Mouse (Mus musculus): ENCODE results near the gene Piezo1.
A peak's percentile ranks its signal among the peaks of the same experiment; 100 is the strongest.

The Piezo1 gene

DNA sequence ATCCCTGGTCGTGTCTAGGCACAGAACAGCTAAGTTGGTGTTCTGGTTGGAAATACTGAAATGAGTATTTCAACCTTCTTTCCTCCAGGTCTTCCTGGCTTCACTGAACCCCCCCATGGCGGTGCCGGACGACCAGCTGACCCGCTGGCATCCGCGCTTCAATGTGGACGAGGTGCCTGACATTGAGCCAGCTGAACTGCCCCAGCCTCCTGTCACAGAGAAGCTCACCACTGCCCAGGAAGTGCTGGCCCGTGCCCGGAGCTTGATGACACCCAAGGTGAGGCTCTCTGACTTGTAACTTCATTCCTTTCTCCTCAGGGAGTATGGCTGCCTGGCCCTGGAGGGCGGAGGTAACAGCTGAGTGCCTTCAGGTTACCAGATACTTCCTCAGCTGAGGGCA, 20.0 kb upstream of the Piezo1 start:
- no peak for DNase-seq (ENCODE audit: low spot score)

DNA sequence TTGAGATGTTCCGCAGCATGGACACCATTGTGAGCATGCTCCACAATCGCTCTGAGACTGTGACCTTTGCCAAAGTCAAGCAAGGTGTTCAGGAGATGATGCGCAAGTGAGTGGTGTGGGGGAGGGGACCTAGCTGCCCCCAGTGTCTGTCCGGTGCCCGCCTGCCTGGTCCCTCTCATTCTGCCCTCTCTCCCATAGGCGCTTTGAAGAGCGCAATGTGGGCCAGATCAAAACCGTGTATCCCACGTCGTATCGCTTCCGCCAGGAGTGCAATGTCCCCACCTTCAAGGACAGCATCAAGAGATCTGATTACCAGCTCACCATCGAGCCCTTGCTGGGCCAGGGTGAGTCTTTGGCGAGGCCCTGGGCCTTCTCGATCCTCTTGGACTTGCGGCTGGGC, 18.9 kb upstream of the Piezo1 start:
- no peak for DNase-seq (ENCODE audit: low spot score)

DNA sequence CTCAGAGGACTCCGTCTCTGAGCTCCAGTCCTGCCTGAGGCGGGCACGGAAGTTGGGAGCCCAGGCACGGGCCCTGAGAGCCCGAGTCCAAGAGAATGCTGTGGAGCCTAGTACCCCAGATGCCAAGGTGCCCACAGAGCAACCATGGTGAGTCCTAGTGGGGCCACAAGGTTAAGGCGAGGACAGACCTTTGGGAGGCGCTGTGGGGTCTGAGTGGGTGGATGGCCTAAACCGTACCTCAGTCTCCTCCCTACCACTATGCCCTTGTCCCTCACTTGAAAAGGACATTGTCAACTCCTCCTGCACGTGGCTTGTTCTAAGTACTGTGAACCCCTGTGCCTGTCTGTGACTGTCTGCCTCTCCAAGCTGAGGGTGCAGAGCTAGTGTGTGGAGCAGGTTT, 18.2 kb upstream of the Piezo1 start:
- DNase-seq (ENCODE audit: low spot score) = no peak

DNA sequence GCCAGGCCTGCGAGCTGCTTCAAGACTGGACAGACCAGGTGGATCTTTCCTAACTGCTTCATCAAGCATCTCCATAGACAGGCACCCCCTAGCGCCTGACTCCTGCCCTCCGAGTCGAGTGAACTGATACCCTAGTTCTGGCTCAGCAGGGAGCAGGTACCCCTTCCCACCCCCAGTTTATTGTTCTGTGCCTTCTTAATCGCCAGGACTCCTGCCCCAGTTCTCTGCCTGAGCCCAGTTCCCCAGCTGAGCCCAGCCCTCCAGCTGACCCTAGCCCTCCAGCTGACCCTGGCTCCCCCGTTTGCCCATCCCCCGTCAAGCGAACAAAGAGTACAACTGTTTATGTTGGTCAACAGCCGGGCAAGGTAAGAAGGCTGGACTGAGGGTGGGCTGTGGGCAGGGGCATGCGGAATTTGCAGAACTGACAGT, 17.8 kb upstream of the Piezo1 start:
- DNase-seq (ENCODE audit: low spot score) = no peak

DNA sequence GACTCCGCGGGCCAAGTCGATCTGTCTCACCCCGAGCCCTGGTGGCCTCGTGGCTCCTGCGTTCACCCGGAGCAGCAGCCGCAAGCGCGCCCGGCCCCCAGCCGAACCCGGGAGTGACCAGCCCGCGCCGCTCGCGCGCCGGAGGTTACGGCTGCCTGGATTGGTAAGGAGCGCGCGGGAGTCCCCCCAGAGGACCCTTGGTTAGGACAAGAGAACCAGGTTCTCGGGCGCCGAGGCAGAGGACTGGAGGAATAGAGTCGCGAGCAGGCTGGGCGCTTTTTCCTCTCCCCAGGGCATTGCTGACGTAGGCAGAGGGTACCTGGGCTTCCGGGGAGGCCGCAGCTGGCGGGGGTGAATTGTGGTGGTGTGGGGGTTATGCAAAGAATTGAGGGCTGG, 17.0 kb upstream of the Piezo1 start:
- DNase-seq (ENCODE audit: low spot score) = no peak

DNA sequence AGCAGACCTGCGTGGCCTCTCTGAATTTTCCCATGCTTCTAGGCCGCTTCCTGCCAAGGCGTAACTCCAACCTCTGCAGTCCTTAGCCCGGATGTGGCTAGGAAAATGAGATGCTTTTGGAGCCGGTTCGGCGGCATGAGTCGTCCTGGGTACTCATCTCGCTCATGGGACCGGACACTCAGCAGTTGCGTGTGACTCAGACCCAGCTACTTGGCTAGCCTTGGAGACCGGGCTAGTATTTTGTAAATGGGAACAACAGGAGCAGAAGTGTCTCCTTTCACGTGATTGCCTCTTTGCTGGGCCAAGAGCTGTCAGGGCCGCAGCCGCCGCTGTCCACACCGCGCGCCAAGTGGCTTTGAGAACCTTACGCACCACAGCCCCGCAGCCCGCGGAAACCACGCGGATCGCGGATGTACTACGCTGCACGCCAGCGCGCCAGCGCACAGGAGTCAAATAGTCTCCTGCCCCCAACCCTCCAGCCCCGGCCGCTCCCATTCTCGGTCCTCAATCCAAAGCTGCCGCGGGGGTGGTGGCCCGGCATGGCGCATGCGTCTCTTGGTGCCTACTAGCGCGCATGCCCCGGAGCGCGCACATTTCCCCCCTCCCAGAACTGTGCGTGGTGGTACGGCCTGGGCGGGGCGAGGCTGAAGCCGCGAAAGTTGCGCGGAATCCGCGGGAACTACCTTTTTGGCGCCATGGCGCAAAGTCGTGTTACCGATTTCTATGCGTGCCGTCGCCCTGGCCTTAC, 16.4 kb upstream of the Piezo1 start, which contains the start of gene Cdt1:
TSS of gene Cdt1 (plus strand) at position 655 of the 748 bp plus-strand sequence.
- peak; percentile 96 for DNase-seq (ENCODE audit: low spot score)

DNA sequence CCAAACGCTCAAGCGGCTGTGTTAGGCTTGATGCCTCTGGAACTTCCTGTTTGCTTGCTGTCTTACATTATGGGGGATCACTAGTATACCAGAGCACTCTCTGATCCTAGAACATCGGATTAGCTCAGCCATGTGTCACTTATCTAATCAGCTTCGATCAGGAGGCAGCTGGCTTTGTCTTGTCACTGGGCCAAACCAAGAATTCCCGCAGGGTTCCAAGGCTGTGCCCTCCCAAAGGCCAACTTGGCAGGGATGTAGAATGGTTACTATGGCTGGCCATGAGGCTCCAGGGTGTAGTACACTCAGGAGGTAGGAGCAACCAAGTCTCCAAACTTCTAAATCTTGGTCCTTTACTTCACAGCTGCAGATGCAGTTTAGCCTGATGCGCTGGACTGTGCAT, 15.6 kb upstream of the Piezo1 start:
- no peak for DNase-seq (ENCODE audit: low spot score)

DNA sequence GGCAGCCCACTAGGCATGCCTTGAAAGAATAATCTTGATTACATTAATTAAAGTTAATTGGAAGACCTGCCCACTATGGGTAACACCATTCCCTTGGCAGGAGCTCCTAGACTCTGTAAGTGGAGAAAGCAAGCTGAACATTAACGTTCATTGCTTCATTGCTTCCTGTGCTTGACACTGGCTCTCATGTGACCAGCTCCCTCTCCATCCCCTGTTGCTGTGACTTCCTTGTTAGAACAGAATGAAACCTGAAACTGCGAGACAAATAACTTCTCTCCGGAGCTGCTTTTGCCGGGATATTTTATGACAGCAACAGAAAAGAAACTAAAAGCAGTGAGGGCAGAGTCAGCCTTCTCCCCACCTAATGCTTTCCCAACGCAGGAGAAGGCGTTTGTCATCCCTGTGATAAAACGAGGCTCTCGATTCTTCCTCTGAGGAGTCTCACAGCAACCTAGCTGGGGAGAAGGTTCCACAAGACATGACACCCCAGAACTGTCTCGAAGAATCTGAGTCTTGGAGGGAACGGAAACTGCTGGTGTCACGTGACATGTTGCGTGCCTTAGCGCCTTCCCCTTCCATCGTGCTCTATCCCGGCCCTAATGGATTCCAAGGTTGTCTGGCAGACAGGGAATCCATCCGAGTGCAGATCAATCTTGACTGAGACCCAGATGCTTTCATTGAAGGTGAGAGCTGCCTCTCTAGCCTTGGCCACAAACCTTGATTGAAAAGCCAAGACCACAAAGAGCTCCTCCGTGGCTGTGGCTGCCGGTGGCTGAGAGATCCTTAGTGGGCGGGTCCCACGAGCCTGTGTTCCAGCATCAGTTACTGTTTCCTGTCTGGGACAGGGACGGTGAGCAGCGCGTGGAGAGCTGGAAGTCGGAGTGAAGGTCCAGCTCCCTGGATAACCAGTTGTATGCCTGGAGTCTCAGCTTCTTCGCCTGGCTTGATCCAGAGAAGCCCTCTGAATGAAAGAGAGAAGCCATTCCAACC, 13.5 kb upstream of the Piezo1 start:
- no peak for DNase-seq (ENCODE audit: low spot score)

DNA sequence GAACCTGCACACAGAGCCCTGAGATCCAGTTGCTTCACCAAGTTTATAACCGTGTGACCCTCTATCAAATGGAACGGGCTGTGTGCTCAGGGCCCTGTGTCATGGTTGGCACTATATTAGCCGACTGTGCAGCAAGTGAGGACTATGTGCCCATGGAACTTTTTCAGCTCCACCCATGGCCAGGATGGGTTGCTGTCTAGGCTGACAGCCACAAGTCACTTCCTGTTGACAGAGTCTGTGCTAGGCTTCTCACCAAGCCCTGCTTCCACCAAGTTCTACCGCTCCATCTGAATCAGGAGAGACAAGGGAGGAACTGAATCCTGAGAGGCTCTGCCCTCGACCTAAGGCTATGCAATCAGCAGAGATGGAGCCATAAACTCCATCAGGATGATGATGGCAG, 10.1 kb upstream of the Piezo1 start:
- DNase-seq (ENCODE audit: low spot score) = no peak

DNA sequence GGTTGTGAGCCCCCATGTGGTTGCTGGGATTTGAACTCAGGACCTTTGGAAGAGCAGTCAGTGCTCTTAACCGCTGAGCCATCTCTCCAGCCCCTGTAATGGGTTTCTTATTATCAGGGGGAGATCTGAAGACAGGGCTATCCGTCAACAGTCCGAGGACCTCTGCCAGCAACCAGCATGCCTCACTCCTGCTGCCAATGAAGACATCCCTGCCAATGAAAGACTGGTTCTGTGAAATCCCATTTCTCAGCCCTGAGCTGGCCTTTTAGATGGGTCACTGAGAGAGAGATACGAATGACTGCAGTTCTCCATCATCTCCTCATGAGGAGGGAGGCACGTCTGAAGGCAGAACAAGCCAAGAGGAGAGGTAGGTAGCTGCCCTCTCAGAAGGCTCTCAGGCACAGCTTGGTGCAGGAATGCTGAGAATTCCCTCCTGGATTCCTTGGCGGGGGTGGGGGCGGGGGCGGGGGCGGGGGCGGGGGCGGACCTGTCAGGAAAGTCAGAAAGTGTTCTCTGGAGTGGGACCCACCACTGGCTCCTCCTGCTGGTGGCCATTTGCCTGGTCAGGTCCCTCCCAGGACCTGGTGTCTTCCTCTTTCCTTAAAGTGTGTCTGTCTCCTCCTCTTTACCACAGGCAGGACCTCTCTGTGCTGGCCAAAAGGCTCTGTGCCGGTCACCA, 7.7 kb upstream of the Piezo1 start:
- DNase-seq (ENCODE audit: low spot score) = no peak

DNA sequence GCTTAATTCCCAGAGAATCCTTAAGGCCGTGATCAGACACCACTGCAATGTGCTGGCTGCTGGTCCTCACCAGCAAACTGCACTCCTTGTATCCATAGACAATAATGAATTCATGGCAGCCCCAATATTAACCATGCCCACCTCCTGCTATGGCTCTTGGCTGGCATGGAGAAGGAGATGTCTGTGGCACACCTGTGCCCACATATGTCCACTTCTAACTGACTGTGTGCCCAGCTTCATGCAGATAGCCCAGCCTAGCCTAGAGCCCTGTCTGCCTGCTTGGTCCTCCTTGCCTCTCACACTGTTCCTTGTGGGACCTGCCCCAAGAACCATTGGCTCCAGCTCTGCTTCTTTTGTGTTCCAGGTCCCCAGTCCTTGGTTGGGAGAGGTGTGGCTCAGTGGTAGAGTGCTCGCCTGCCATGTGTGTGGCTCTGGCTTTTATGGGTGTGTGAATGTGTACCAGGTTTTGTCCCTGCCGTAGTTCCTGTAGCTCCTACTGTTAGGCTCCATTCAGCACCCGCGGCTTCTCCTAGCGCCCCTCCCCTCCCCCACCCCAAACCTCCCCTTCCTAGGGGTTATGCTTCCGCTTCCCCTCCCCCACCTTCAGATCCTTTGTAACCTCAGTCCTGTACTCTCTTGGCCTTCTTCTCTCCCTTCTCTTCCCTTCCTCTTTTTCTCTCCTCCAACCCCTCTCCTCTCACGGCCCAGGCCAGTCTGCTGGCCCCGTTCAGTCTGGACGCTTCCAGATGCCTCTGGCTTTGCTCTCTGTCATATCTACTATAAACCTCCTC, 6.3 kb upstream of the Piezo1 start:
- no peak for DNase-seq (ENCODE audit: low spot score)

DNA sequence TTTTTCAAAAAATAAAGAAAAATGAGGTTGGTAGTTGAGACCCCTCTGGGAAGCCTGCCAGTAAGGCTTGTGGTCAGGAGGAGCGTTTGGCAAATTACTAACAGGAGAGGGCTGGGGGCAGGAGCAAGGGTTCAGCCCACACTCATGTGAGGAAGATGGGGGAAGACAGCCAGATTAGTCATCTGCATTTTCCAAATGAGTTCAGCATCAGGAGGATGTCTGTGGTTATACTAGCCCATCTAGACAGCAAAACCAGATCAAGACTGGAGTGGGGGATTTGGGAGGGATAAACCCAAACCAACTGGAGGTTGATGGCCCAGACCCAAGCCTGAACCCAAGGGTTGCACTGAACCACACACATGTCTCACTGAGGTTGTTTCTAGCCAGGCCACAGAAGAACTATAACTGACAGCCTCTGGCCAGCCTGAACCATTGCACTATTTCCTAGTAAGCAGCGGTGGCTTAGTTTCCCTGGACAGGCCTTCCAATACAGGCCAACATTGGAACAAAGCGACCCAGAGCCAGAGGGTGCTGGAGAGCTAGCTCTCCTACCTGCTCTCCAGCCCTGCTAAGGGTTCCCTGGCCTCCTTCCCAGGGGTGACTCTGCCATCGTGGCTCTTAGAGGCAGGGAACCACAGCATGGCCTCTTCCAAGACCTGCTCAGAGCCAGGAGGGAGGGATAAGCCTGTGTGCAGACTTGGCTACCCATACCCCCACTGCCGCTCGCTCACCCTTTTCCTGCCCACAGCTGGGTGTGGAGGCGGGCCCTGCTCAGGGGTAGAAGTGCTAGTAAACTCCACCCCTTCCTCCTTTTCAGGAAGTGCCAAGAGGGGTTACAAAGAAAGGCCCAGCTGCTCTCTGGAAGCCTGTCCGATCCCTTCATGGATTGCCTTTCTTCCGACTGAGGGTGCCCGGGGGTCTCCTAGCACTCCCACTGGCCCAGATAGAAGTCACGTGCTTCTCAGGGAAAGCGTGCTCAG, 5.2 kb upstream of the Piezo1 start:
- no peak for DNase-seq (ENCODE audit: low spot score)

DNA sequence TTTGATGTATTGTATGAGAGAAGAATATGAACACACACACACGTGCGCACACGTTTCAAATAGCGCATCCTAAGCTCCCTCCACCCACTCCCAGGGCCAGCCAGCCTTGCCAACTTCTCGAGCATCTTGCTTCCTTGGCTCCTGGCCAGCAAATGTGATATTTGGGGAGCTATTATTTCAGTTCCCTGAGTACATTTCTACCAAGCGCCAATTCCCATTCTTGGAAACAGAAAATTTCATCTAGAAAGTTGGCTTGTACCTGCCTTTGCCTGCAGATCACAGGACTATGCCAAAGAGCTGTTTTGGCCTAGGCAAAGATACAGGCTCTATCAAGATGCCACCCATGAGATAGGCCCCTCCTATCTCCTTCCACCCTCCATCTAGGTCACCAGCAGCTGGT, 3.7 kb upstream of the Piezo1 start:
- peak; percentile 75 for DNase-seq (ENCODE audit: low spot score)

DNA sequence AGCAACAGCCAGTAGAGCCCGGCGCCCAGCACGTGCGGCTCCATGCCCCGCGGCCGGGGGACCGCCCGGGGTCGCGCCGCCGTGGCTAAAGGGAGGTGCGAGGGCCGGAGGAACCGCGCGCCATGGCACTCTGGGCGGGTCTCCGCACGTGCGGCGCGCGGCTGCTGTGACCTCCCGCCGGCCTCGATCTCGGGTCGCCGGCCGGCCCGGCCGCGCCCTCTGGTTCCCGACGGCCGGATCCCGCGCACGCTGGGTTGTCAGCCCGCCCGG, 199 bp downstream of the Piezo1 start:
- DNase-seq (ENCODE audit: low spot score) = no peak

DNA sequence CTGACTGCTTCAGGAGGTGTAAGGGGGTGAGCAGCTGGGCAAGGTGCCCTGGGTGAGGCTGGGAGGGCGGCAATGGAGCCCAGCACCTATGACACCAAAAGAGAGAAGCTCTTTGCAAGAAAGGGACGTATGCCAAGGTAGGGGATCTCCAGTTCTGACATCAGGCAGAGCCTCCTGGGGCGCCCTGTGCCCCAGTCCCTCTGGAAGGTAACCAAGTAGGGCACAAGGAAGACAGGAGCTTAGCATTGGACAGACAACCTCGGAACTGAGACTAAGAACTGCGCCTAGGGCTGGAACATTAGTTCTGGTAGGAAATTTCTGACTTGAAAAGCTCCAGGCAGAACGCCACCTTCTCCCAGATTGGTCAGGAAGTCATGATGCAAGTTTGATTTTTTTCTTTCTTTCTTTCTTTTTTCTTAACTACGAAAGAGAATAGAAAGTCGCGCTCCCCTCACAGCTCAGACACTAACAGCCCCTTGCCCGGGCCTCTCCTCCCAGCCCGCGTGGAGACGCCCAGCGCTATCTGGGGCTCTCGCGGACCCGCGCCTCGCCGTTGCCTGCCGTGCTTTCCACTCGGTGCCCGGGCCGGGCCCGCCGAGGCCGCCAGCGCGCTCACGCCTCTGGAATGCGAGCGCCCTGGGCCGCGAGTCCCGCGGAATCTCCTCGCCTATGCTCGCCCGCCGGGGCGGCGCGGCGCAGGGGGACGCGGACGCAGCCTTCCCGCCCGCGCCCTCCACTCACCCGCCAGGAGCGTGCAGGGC, 715 bp downstream of the Piezo1 start:
- DNase-seq (ENCODE audit: low spot score) = no peak

DNA sequence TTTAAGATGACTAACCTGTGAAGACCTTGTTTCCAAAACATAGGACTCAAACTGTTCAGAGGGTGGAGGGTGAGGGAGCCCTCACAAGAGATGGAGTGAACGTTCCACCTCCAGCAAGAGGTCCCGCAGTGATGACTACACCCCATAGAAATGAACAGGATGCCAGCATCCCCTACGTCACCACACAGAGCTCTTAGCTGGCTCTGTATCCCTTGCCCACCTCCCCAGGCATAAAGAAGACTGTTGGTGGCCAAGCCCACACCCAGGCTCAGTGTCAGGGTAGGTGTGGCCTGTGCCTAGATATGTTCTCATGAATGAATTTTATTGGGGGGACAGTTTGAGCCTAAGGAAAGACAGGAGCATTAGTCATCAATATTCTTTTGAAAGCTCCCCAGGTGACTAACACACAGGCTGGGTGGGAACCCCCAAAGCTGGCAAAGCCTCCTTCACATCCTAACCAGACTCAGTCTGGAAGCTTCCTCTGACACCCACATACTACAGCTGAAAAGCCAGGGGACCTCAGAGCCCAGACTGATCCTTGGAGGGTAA, 2.2 kb downstream of the Piezo1 start:
- DNase-seq (ENCODE audit: low spot score) = no peak

DNA sequence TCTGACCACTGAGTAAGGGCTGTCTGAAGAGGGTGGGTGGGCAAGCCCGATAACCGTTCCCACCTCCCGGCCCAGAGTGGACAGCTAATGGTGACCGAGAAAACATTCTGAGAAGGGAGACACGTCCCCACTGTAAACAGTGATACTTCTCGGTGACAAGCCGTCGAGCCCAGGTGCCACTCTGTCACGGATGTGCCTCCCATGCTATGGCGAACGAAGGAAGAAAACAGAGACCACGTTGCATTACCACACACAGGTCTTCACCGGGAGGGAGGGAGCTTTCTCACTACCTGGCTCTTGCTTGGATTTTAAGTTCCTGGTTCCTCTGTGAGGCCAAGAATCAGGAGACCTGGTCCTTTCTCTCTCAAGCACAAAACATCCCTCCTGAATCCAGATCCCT, 2.8 kb downstream of the Piezo1 start:
- no peak for DNase-seq (ENCODE audit: low spot score)

DNA sequence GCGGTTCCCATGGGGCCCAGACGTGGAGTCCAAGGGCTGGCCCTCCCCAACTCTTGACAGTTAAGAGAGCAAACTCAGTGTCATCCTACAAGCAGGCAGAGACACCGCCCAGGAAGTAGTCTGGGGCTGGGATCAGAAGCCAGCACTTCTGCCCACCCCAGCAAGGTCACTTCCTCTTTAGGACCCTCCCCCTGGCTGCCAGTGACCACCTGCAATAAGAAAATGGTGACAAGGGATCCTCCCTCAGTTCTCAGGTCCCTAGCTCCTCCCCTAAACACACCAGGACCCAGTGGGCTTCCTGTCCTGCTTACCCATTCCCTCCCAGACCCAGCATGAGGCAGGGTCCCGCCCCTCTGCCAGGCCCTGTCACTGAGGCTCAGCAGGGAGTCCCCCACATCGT, 3.3 kb downstream of the Piezo1 start:
- DNase-seq (ENCODE audit: low spot score) = no peak

DNA sequence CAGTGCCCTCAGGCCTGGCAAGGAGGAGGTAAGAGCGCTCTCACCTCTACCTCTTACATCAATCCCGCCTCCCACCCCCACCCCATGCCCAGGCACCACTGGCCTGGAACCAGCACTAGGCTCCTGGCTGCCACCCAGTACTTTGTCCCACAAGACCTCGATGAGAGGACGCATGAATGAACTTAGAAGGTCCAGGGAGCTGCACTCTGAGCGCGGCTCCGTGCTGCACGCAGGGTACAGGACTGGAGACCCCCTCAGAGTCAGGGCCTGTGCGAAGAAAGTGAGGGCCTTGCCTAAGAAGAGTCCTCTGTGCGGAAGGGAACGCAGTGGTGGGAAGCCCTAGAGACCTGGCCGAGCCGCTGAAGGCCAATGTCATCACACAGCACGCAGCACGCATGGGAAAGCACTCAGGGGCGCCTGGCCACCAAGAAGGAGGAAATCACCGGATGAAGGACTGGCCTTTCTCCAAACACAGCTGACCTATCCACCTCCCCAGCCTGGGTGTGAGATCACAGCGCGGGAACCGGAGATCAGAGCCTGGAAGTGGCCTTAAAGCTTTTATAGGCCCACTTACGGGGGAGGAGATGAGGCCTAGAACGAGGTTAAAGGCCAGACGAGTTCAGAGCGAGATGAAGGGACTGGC, 4.2 kb downstream of the Piezo1 start:
- DNase-seq (ENCODE audit: low spot score) = no peak

Measured in layer of hippocampus, adult 11-12 months (tissue).